Mouse (Mus musculus): Measurements from ENCODE around the gene Hoxa4.

Hoxa4 gene

DNA sequence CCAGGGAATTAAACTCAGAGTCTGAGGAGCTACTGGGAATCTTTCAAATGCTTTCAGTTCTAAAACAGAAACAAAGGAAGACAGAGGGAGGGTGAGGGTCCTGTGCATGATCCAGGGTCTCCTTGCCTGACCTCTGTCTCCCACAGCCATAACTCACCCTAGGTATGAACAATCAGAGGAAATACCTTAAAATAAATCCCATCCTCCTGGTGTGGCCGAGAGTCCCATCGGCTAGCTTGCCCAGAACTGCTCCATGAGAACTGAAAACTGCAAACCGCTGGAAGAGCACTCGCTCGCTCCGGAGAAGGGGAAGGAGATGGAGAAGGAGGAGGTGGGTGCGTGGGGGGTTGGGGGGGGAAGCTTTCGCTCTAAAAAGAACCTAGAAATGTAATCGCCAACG is 11.9 kb downstream of the Hoxa4 start:
- DNase-seq, result peak; percentile 30 to 53

GRCm38 (mm10) chr6:52178918-52179665 is 12.5 kb downstream of the Hoxa4 start:
- peak in 1 of 2 experiments; percentile 42 for DNase-seq

- no peak for DNase-seq
Observed at GRCm38 (mm10) chr6:52177806-52178205, 13.7 kb downstream of the Hoxa4 start.

DNA sequence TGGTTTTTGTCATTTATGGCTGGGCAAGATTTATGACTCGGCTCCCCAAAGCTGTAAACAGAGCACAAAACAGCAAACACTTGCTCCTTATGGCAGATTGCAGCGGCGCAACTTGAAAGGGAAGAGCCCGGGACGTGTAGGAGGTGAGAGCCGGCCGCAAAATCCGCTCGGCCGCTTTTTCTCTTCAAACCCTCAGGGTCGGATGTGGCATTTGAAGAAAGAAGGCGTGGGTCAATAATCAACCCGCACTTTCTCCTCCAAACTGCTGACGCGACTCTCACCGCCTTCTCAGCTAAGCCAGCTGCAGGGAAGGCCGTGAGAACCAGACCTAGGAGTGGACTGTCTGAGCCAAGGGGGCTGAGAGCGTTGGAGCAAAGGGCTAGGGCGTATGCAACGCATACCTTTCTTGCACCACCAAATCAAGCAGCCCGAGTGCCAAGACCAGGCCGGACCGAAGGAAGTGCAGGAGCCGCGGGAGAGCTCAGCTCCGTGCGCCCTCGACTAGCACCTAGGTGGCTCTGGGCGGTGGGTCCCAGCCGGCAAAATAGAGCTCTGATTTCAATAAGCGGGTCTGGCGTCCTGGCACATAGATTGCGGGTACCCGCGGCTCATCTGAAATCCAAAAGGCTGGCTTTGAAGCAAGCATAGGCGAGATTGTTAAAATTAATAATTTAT is 14.4 kb downstream of the Hoxa4 start, which contains the start of gene 5730596B20Rik:
5730596B20Rik (plus strand) TSS at position 438 of the 675 bp plus-strand sequence.
- peak; percentile 79 to 87 for DNase-seq

DNA sequence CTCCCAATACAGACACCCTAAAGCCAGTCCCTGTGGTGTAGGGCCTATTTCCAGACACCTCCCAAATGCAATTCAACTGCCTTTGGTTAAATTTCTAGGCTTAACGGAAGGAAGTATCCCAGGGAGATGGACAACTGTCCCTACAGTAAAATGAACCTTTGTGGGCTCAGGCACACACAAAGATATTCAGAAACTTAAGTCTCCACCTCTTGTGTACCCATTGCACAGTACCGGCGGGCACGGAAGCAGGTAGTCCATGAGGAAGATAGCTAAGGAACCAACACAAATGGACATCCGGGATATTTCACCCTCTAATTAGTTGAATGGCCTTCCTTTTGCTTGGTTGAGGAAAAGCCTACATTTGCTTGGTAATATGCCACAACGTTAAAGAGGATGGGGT is 15.2 kb downstream of the Hoxa4 start:
- peak in 1 of 2 experiments; percentile 54 for DNase-seq

DNA sequence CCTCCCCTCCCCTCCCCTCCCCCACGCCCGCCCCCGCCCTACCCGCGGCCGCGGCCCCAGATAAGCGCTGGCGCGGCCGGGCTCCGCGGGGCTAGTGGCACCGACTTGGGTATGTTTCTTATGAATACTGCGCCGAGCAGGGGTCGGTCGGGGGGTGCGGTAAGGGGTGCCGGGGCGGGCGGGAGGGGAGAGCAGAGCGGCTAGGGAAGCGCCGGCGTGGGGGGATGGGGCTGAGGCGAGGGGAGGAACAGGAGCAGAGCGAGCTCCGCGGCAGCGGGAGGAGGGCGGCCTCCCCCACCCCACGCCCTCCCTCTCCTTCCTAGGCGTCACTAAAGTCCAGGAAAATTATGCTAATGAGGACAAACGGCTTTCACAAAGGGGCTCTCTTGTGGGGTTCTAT is 15.7 kb downstream of the Hoxa4 start:
- peak; percentile 82 to 89 for DNase-seq

DNA sequence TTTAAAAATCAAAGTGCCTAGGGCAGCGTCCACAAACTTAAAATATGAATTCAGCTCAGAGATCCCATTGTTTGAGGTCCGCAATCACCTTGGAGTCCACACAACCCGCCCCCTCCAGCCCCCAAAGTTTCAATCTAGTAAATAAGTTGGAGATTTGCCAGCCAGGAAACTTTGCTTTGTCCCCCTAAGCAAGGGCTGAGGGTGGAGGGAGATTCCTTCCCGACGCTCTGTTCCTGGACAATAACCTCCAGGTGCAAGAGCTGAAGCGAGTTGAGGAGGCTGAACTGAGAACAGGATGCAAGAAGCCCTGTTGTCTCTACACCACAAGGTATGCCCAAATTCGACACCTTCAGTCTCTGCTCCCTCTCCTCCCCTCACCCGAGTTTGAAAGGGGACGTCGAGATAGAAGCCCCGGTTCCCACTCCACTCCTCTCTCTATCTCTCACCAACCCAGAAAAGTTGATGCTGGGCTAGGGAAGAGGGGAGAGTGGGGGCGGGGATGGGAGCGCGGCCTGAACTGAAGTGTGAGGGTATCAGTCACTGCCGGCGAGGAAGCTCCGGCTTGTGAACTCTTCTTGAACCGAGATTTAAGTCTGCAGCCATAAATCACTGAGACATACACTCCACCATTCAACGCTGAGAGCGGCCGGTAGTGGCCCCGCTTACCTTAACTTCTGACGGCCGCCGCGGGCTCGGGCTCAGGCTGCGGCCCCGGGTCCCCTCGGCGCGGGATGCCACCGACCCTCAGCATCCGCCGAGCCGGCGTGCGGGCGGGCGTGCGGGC is 16.4 kb downstream of the Hoxa4 start:
- DNase-seq, result peak; percentile 83 to 89

DNA sequence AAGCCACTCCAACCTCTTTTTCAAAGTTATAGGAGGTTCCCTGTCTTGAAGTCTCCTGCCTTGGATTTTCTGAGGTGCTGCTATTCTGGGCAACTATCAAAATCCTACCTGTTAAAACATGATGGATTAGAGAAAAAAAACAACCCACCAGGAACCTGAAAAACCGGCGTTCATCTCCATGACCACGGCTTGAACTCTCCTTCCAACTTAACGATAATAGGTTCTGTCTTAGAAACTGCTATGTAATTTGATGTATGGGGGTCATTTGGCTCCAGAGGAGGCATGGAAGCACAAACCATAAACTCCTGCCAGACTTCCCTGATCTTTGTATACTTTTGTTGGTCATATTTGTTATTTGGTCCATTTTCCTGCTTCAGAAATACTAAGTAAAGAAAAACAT is 17.9 kb downstream of the Hoxa4 start:
- DNase-seq, result peak in 1 of 2 experiments; percentile 18

- peak; percentile 98 to 99 for DNase-seq
Observed at GRCm38 (mm10) chr6:52172501-52172900, 19.1 kb downstream of the Hoxa4 start.

DNA sequence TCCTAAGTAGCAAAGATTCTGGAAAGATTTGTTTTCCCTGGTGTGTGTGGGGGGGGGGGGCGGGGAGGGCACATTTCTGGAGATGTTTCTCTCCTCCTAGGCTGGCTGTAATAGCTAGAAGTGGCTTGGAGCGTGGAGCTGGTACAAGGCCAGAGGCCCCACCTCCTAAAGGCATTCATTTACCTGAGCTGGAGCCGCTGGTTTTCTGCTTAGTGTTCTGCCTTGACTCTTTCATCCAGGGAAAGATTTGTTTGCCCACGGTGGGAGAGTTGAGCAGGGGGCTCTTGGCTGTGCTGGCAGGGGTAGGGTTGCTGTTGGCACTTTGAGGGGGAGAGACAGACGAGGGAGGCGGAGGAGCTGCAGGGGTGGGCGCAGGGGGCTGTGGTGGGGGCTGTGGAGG is 19.6 kb downstream of the Hoxa4 start:
- peak; percentile 47 to 69 for DNase-seq

- DNase-seq, result peak; percentile 68 to 76
Observed at GRCm38 (mm10) chr6:52171331-52171730, 20.2 kb downstream of the Hoxa4 start.

- no peak for DNase-seq
Observed at GRCm38 (mm10) chr6:52170898-52171223, 20.7 kb downstream of the Hoxa4 start.

DNA sequence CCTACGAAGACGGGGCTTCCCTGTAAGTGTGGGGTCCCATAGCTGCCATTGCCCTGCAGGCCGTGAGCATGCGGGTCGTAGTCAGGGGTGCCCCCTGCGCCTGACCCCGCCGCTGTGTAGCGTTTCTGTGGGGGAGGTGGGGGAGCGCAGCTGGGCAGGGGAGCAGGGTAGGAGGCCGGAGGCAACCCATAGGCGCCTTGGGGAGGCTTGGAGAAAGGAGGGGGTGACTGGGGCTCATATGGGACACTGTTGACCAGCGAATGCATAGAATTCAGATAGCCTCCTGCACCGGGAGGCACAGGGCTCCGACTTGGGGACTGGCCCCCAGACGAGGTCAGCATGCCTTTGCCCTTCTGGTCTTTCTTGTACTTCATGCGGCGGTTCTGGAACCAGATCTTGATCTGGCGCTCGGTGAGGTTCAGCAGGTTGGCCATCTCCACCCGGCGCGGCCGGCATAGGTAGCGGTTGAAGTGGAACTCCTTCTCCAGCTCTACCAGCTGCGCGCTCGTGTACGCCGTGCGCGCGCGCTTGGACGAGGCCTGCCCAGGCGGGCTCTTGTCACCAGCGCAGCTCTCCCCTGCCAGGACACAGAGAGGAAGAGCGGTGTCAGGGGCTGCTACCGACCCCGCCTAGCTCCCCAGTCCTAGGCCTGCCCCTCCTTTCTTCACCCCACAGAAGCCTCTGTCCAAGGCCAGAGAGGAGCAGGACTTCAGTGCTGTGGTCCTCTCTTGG is 21.2 kb downstream of the Hoxa4 start:
- peak; percentile 68 to 80 for DNase-seq

GRCm38 (mm10) chr6:52169499-52170165 is 21.9 kb downstream of the Hoxa4 start:
- DNase-seq, result peak; percentile 29 to 52

DNA sequence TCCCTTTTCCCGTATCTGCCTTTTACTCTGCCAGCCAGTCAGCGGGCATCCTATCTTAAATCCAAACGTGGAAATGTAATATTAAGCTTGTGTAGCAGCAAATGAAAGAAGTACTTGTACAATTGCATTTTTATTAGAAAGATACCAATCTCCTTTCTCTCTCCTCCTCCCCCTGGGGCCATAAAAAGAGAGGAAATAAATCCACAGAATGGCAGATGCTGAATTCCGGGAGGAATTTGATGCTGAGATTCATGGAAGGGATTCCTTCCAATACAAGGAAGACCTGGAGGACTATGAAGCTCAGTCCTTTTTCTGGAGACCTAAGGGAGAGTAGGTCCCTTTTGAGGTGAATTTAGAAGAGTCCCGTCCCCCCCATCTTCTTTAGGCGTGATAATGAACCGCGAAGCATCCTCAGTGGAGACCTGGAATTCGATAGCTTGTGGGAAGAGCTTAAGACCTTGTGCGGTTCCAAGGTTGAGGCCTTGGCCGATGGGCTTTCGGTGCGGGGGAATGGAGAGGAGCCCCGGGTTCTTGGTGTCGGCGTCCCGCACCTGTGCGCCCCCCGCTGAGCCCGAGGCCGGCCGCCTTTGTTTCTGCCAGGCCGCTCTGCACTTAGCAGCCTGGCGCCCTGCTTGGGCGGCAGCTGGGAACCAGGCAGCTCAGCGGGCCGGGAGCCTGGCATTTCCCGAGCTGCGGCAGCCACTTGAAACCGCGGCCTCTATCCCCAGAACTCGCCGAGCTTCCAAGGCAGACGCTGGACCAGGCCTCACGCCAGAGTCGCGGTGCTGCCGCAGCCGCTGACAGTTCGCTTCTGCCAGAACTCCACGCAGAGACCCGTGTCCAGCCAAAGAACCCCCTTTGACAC is 23.1 kb downstream of the Hoxa4 start:
- DNase-seq, result peak; percentile 67 to 76

DNA sequence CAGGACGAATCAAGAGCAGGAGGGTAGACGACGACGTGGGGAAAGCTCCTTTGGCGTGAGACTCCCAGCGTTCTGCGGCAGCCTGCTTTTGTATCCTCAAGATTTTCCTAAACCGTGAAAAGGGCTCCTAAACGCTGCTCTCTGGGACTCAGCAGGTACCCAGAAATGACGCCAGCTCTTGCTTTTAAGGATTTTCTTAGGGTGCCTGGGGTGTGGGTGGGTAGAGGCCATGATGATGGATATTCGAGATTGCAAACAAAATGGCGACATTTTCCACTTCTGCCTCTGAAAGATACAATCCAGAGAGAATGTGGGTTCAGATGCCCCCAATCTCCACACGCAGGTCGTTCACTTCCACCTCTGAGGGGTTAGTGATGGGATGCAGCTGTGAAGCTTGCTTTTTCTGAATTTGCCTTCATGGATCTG is 23.8 kb downstream of the Hoxa4 start:
- DNase-seq, result peak in 1 of 2 experiments; percentile 30

DNA sequence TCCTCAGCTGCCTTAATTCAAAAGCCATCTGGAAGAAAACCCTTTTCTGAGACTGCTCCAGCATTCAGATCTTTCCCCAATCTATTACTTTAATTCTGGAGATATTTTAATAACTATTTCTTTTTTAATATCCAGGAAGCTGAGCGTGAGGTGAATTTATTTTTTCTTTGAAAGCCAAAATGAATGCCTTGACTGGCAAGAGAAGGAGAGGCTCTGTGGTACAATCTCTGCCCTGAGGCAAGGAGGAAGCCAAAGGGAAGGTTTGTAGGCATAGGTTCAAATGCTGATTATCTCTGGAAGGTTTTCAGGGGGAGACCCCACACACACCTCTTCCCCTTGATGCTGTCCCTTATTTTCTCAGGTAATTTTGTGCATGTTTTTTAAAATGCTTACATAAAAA is 24.4 kb downstream of the Hoxa4 start:
- DNase-seq, result no peak

DNA sequence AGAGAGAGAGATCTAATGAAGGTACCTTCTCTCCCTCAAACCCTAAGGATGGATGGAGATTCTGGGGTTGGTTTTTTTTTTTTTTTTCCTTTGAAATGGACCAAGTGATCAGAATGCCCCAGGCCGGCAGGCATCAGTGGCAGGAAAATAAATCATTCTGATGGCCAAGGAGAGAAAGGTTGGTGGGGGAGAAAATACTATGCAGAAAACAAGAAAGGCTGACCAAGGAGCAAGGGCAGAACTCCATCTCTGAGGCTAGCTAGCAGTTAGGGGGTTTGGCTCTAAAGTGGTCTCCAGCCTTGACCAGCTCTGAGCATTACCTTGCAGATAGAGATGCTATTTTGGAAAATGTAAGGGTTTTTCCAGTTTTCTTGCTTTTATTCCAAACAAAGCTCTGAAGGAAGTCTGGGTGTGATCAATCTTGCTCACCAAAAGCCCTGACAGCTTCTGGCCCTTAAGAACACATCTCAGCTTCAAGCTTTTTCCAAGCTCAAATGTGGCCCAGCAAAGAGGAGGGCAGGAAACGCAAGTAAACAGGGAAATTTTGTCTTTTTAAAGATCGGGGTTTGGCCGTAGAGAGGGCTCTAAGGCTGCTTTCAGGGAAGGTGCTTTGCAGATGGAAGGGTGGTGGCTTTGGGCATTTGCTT is 25.0 kb downstream of the Hoxa4 start:
- DNase-seq, result peak in 1 of 2 experiments; percentile 50

DNA sequence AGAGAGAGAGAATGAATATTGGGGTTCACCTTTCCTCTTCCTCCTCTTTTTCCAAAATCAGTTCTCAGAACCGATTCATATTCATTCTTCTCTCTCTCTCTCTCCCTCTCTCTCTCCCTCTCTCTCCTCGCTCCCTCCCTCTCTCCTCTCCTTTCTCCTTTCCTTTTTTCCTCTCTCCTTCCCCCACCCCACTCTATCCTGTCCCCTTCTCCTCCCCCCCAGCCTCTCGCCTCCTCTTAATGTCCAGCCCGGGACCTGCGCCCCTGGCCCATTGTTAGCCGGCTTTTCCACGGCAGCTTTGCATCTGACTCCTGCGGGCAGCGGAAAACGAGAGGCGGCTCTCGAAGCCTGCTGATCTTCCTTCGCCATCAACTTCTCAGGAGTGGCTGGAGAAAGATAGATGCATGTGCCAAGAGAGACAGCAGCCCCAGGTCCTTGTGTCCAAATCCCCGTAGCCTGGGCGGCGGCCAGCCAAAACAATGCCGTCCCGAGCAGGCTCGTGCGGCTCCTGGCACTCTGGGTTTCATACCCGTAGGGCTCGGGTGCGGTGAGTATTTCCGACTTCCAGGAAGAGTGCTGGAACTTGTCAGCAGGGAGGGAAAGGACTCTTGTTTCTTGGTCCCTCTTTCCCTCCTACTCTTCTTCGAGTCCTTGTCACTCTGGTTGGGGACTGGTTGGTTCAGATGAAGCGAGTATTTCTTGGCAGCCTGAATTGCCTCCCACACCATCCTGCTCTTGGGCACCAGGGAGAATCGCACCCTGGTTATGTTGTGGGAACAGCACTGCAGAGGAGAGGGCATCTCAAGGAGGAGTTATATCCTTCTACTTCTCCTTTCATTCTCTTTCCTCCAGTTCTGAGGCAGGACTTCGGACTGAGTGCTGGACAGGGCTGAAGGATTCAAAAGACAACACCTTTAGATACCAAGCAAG is 25.8 kb downstream of the Hoxa4 start:
- peak; percentile 66 to 73 for DNase-seq

Measured in kidney, postnatal 4 days (tissue).